Mouse (Mus musculus): ENCODE results near the gene Ddx6. TPM values are rescaled to one million over a fixed set of nuclear protein-coding genes. Genes with fewer than 3 reads are reported as not detected.

The Ddx6 gene
- polyA plus RNA-seq, 1 experiment from 2014 or later = 15.2 TPM

DNA sequence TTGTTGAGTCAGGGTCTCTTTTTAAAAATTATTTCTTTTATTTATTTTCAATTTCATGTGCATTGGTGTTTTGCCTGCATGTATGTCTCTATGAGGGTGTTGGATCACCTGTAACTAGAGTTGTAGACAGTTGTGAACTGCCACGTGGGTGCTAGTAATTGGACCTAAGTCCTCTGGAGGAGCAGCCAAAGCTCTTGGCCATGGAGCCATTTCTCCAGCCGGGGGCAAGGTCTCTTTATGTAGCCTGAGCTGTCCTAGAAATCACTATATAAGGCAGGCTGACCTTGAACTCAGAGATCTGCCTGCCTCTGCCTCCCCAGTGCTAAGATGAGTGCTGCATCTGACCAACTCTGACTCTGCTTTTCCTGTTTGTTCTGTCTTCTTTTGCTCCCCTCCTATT is 39.5 kb downstream of the Ddx6 start:
- no peak overlapping the region for H3K27ac ChIP-seq (ENCODE audit: low read length)
- 85% methylated on average over 2 of the region's 2 CpGs for WGBS
- no peaks in the 10 kb centered on the region; the same call in 1 of the 2 replicates for H3K4me1 ChIP-seq (replicated peaks; ENCODE audit: control insufficient read depth, insufficient read depth, low read length)
- no peaks in the 10 kb centered on the region for H3K36me3 ChIP-seq (ENCODE audit: control insufficient read depth, insufficient read depth, low read length)
- no peaks in the 10 kb centered on the region for H3K27me3 ChIP-seq (ENCODE audit: control insufficient read depth, insufficient read depth, low read depth, low read length)
- ATAC-seq (ENCODE audit: low read depth) = no peak
- no peak overlapping the region for H3K9ac ChIP-seq (ENCODE audit: low read length)
- H3K4me2 ChIP-seq (ENCODE audit: low read depth, low read length) = no peak overlapping the region
- H3K4me3 ChIP-seq (ENCODE audit: low read length) = no peak overlapping the region
- H3K9me3 ChIP-seq (ENCODE audit: control insufficient read depth, low read length) = no peaks in the 10 kb centered on the region

- WGBS = 40% methylated on average over 5 of the region's 5 CpGs
- H3K4me2 ChIP-seq (ENCODE audit: low read depth, low read length) = no peak overlapping the region
Measured at GRCm38 (mm10) chr9:44645481-44645880, 40.8 kb downstream of the Ddx6 start.

GRCm38 (mm10) chr9:44645924-44646323 is 41.2 kb downstream of the Ddx6 start:
- Histone ChIP-seq H3K27ac (ENCODE audit: low read length) (no peak overlapping the region; the same call in 1 of the 2 replicates), H3K36me3 (ENCODE audit: control insufficient read depth, insufficient read depth, low read length) (no peaks in the 10 kb centered on the region), H3K27me3 (ENCODE audit: control insufficient read depth, insufficient read depth, low read depth, low read length) (no peaks in the 10 kb centered on the region), H3K9me3 (ENCODE audit: control insufficient read depth, low read length) (no peaks in the 10 kb centered on the region), H3K4me1 (replicated peaks; ENCODE audit: control insufficient read depth, insufficient read depth, low read length) (no peaks in the 10 kb centered on the region; the same call in 1 of the 2 replicates), H3K4me3 (ENCODE audit: low read length) (no peak overlapping the region), H3K9ac (ENCODE audit: low read length) (no peak overlapping the region), H3K4me2 (ENCODE audit: low read depth, low read length) (no peak overlapping the region)
- no peak for ATAC-seq (ENCODE audit: low read depth)
- 47% methylated on average over 15 of the region's 15 CpGs for WGBS

More at GRCm38 (mm10) chr9:44645481-44645880, 40.8 kb downstream of the Ddx6 start:
- H3K27me3 ChIP-seq (ENCODE audit: control insufficient read depth, insufficient read depth, low read depth, low read length) = no peaks in the 10 kb centered on the region
- H3K4me3 ChIP-seq (ENCODE audit: low read length) = no peak overlapping the region
- no peaks in the 10 kb centered on the region for H3K9me3 ChIP-seq (ENCODE audit: control insufficient read depth, low read length)
- peak; percentile 67; the same call in 1 of the 2 replicates for ATAC-seq (ENCODE audit: low read depth)
- no peaks in the 10 kb centered on the region for H3K36me3 ChIP-seq (ENCODE audit: control insufficient read depth, insufficient read depth, low read length)
- H3K4me1 ChIP-seq (replicated peaks; ENCODE audit: control insufficient read depth, insufficient read depth, low read length) = no peaks in the 10 kb centered on the region; the same call in 1 of the 2 replicates
- no peak overlapping the region for H3K9ac ChIP-seq (ENCODE audit: low read length)
- peak overlapping the region; percentile 17; the same call in 1 of the 2 replicates for H3K27ac ChIP-seq (ENCODE audit: low read length)

- no peak overlapping the region for H3K9ac ChIP-seq (ENCODE audit: low read length)
- no peaks in the 10 kb centered on the region for H3K9me3 ChIP-seq (ENCODE audit: control insufficient read depth, low read length)
- 78% methylated on average over 6 of the region's 6 CpGs for WGBS
- H3K4me1 ChIP-seq (replicated peaks; ENCODE audit: control insufficient read depth, insufficient read depth, low read length) = no peaks in the 10 kb centered on the region; the same call in 1 of the 2 replicates
- H3K27me3 ChIP-seq (ENCODE audit: control insufficient read depth, insufficient read depth, low read depth, low read length) = no peaks in the 10 kb centered on the region
- H3K27ac ChIP-seq (ENCODE audit: low read length) = no peak overlapping the region
- ATAC-seq (ENCODE audit: low read depth) = no peak
- no peak overlapping the region for H3K4me2 ChIP-seq (ENCODE audit: low read depth, low read length)
- H3K36me3 ChIP-seq (ENCODE audit: control insufficient read depth, insufficient read depth, low read length) = no peaks in the 10 kb centered on the region
- H3K4me3 ChIP-seq (ENCODE audit: low read length) = no peak overlapping the region
Measured at GRCm38 (mm10) chr9:44646366-44646765, 41.7 kb downstream of the Ddx6 start.

- 89% methylated on average over 8 of the region's 8 CpGs for WGBS
- Histone ChIP-seq H3K27me3 (ENCODE audit: control insufficient read depth, insufficient read depth, low read depth, low read length) (no peaks in the 10 kb centered on the region), H3K9ac (ENCODE audit: low read length) (no peak overlapping the region), H3K9me3 (ENCODE audit: control insufficient read depth, low read length) (no peaks in the 10 kb centered on the region), H3K4me3 (ENCODE audit: low read length) (no peak overlapping the region), H3K36me3 (ENCODE audit: control insufficient read depth, insufficient read depth, low read length) (no peaks in the 10 kb centered on the region), H3K27ac (ENCODE audit: low read length) (no peak overlapping the region), H3K4me1 (replicated peaks; ENCODE audit: control insufficient read depth, insufficient read depth, low read length) (no peaks in the 10 kb centered on the region; the same call in 1 of the 2 replicates), H3K4me2 (ENCODE audit: low read depth, low read length) (no peak overlapping the region)
- no peak for ATAC-seq (ENCODE audit: low read depth)
Measured at GRCm38 (mm10) chr9:44647026-44647425, 42.3 kb downstream of the Ddx6 start.

DNA sequence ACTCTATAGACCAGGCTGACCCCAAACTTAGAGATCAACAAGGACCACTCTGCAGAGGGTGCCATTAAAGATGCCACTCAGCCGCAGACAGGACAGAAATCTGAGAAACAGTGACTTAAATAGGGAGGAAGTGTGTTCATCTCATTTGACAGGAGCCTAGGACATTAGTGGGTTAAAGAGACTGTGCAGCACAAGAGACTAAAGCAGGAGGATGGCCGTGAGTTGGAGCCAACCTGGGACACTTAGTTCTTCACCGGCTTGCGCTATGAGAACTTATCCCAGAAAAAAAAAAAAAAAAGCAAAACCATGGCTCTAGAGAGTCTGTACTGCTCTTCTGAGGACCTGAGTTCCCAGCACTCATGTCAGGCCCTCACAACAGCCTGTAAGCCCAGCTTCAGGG is 43.0 kb downstream of the Ddx6 start:
- WGBS = 79% methylated on average over 4 of the region's 4 CpGs
- Histone ChIP-seq H3K9me3 (ENCODE audit: control insufficient read depth, low read length) (no peaks in the 10 kb centered on the region), H3K9ac (ENCODE audit: low read length) (no peak overlapping the region), H3K4me2 (ENCODE audit: low read depth, low read length) (no peak overlapping the region), H3K36me3 (ENCODE audit: control insufficient read depth, insufficient read depth, low read length) (no peaks in the 10 kb centered on the region), H3K27me3 (ENCODE audit: control insufficient read depth, insufficient read depth, low read depth, low read length) (no peaks in the 10 kb centered on the region), H3K27ac (ENCODE audit: low read length) (no peak overlapping the region), H3K4me3 (ENCODE audit: low read length) (no peak overlapping the region), H3K4me1 (replicated peaks; ENCODE audit: control insufficient read depth, insufficient read depth, low read length) (no peaks in the 10 kb centered on the region; the same call in 1 of the 2 replicates)
- ATAC-seq (ENCODE audit: low read depth) = no peak

GRCm38 (mm10) chr9:44648881-44649281 is 44.2 kb downstream of the Ddx6 start:
- H3K27me3 ChIP-seq (ENCODE audit: control insufficient read depth, insufficient read depth, low read depth, low read length) = no peaks in the 10 kb centered on the region
- 59% methylated on average over 7 of the region's 7 CpGs for WGBS
- no peak overlapping the region for H3K9ac ChIP-seq (ENCODE audit: low read length)
- ATAC-seq (ENCODE audit: low read depth) = no peak
- no peaks in the 10 kb centered on the region for H3K9me3 ChIP-seq (ENCODE audit: control insufficient read depth, low read length)
- H3K4me1 ChIP-seq (replicated peaks; ENCODE audit: control insufficient read depth, insufficient read depth, low read length) = no peaks in the 10 kb centered on the region; the same call in 1 of the 2 replicates
- H3K36me3 ChIP-seq (ENCODE audit: control insufficient read depth, insufficient read depth, low read length) = no peaks in the 10 kb centered on the region
- no peak overlapping the region for H3K4me3 ChIP-seq (ENCODE audit: low read length)
- no peak overlapping the region for H3K4me2 ChIP-seq (ENCODE audit: low read depth, low read length)
- H3K27ac ChIP-seq (ENCODE audit: low read length) = no peak overlapping the region

DNA sequence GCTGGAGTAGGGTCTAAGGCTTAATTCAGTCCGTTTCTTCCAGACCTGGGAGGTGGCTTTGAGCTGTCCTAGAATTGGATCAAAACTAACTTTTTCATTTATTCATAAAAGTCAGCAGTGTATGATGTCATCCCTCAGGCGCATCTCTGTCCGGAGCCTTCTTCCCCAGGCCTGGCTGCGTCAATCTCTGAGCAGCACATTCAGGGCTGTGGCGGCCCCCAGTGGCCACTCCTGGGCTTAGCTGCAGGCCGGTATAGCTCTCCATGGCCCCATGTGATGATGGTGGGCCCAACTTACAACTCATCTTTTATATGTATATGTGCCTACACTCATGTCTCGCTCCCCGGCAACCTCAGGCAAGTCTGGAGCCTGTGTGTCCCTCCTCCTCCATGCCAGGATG is 47.3 kb downstream of the Ddx6 start:
- 9% methylated on average over 8 of the region's 8 CpGs for WGBS
- Histone ChIP-seq H3K36me3 (ENCODE audit: control insufficient read depth, insufficient read depth, low read length) (no peaks in the 10 kb centered on the region), H3K4me1 (replicated peaks; ENCODE audit: control insufficient read depth, insufficient read depth, low read length) (peaks cover 5% of the 10 kb centered on the region), H3K27ac (ENCODE audit: low read length) (no peak overlapping the region), H3K27me3 (ENCODE audit: control insufficient read depth, insufficient read depth, low read depth, low read length) (no peaks in the 10 kb centered on the region), H3K9ac (ENCODE audit: low read length) (no peak overlapping the region), H3K4me3 (ENCODE audit: low read length) (no peak overlapping the region), H3K9me3 (ENCODE audit: control insufficient read depth, low read length) (no peaks in the 10 kb centered on the region), H3K4me2 (ENCODE audit: low read depth, low read length) (no peak overlapping the region)
- ATAC-seq (ENCODE audit: low read depth) = peak; percentile 81

DNA sequence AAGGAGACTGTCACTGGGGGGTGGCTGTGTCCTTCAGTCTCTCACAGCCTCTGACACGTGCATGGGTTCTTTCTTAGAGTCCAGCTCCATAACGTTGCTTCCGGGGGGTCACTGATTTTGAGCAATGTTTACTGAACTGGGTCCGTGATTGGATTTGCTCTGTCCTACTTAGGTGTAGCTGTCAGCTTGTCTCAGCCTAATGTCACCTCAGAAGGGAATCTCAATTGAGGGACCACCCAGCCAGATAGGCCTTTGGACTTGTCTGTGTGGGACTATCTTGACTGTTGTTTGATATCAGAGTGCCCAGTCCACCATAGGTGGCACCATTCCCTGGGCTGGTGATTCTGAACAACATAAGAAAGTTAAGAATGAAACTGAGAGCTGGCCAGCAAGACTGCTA is 49.2 kb downstream of the Ddx6 start:
- H3K4me2 ChIP-seq (ENCODE audit: low read depth, low read length) = no peak overlapping the region
- H3K27me3 ChIP-seq (ENCODE audit: control insufficient read depth, insufficient read depth, low read depth, low read length) = no peaks in the 10 kb centered on the region
- 58% methylated on average over 4 of the region's 4 CpGs for WGBS
- peaks cover 5% of the 10 kb centered on the region for H3K4me1 ChIP-seq (replicated peaks; ENCODE audit: control insufficient read depth, insufficient read depth, low read length)
- H3K36me3 ChIP-seq (ENCODE audit: control insufficient read depth, insufficient read depth, low read length) = no peaks in the 10 kb centered on the region
- no peak for ATAC-seq (ENCODE audit: low read depth)
- H3K27ac ChIP-seq (ENCODE audit: low read length) = no peak overlapping the region
- H3K4me3 ChIP-seq (ENCODE audit: low read length) = no peak overlapping the region
- H3K9ac ChIP-seq (ENCODE audit: low read length) = no peak overlapping the region
- no peaks in the 10 kb centered on the region for H3K9me3 ChIP-seq (ENCODE audit: control insufficient read depth, low read length)
